Mouse (Mus musculus): Measurements from ENCODE around the gene H2afx.
"Not testable (repeated sequence)": the region's sequence is repeated elsewhere in the genome, so short reads cannot be mapped to it uniquely, and the experiment has no call there.

H2afx gene

DNA sequence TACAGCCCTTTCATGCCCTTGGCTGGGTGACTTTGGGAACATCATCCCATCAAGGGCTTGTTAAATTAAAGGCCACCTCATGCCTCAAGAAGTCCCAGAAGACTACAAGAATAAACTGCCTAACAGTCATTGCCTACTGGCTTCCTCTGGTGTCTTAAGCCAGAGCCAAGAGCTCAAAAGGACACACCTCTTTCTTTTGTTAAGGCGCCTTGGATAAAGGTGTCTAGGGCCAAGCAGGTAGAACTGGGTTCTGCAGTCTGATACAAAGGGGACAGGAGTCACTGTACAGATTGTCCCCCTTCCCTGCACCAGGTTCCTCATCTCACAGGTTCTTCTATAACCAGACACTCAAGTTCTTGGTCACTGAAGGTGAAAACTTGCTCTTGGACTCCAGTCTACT is 8.1 kb downstream of the H2afx start:
- DNase-seq: no peak

GRCm38 (mm10) chr9:44343290-44343689 is 8.8 kb downstream of the H2afx start:
- DNase-seq: no peak

GRCm38 (mm10) chr9:44343781-44344421 is 9.4 kb downstream of the H2afx start, which contains the start of gene Hmbs:
Hmbs (minus strand) TSS chr9:44344228.
- peak; percentile 80 for DNase-seq

- no peak for DNase-seq
These were observed 11.3 kb downstream of the H2afx start for GRCm38 (mm10) chr9:44345570-44346433.

GRCm38 (mm10) chr9:44347166-44347565 is 12.7 kb downstream of the H2afx start:
- no peak for DNase-seq

- DNase-seq: no peak
These were observed 13.1 kb downstream of the H2afx start for GRCm38 (mm10) chr9:44347621-44348020.

GRCm38 (mm10) chr9:44348546-44348945 is 14.1 kb downstream of the H2afx start:
- DNase-seq: no peak

GRCm38 (mm10) chr9:44351396-44351795 is 16.9 kb downstream of the H2afx start:
- no peak for DNase-seq

DNA sequence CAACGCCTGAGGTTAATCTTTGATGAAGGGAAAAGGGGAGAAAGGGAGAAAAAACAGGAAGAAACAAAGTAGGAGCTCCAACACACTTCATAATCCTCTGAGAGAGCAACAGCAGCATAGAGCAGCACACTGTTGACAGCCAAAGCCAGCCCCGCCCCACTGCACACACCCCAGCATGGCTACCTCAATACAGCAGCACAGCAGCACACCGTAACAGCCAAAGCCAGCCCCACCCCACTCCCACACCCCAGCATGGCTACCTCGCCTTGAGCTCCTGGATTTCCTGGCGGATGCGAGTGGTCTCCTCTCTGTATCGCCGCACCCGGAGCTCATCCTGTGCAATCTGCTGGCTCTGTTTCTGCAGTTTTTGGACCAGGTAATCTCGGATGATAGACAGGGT is 17.8 kb downstream of the H2afx start:
- DNase-seq: no peak

- no peak for DNase-seq
These were observed 18.6 kb downstream of the H2afx start for GRCm38 (mm10) chr9:44353142-44353541.

- DNase-seq: no peak
These were observed 22.7 kb downstream of the H2afx start for GRCm38 (mm10) chr9:44357207-44357606.

- peak; percentile 91 for DNase-seq
These were observed 26.9 kb downstream of the H2afx start, which contains the start of gene Vps11 for GRCm38 (mm10) chr9:44361190-44361917. Vps11 (minus strand) TSS chr9:44361670.

DNA sequence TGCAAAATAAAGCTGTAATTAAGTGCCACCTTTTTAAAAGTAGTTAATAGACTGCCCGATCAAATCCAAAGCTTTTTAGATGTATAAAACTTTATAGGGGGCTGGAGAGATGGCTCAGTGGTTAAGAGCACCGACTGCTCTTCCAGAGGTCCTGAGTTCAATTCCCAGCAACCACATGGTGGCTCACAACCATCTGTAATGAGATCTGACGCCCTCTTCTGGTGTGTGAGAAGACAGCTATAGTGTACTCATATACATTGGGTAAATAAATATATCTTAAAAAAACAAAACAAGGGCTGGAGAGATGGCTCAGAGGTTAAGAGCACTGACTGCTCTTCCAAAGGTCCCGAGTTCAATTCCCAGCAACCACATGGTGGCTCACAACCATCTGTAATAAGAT is 27.4 kb downstream of the H2afx start:
- DNase-seq: not testable (repeated sequence)

DNA sequence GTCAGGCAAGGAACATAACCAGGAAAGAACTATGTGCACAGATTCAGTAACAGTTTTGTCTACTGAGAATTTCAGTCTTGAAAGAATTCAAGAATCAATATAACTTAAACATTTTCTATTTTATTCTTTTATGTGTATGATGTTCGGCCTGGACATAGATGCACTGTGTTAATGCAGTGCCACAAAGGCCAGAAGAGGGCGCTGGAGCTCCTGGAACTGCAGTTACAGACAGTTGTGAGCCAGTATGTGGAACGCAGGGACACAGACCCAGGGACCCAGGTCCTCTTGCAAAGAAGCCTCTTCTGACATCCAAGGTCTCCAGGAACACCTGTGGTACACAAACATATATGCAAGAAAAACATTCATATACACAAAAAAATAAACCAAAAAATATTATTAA is 30.0 kb downstream of the H2afx start:
- no peak for DNase-seq

- no peak for DNase-seq
These were observed 38.9 kb downstream of the H2afx start for GRCm38 (mm10) chr9:44373386-44373785.

- DNase-seq: no peak
These were observed 41.6 kb downstream of the H2afx start for GRCm38 (mm10) chr9:44376141-44376540.

DNA sequence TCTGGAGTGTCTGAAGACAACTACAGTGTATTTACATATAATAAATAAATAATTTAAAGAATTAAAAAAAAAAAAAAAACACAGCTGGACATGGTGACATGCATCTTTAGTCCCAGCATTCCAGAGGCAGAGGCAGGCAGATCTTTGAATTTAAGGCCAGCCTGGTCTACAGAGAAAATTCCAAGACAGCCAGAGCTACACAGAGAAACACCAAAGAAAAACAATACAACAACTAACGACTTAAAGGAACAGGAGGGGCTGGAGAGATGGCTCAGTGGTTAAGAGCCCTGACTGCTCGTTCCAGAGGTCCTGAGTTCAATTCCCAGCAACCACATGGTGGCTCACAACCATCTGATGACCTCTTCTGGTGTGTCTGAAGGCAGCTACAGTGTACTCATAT is 42.8 kb downstream of the H2afx start:
- DNase-seq: not testable (repeated sequence)

DNA sequence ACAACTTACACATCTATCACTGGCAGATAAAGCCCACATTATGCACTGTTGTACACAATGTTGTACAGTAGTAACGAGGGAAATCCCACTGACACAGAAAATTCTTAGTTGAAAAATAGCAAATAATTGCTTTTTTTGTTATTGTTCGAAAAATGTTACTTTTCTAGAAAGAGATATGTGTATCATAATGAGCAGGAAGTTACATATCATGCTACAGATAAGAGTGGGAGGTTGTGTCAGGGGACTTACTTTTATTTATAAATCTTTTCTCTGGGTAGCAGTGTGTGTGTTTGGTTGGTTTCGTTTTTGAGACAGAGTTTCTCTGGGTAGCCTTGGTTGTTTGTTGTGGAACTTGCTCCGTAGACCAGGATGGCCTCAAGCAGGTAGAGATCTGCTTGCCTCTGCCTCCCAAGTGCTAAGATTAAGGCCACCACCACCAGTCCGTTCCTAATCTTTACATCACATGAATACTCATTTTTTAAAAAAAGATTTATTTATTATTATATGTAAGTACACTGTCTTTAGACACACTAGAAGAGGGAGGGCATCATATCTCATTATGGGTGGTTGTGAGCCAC is 43.7 kb downstream of the H2afx start:
- DNase-seq: no peak

DNA sequence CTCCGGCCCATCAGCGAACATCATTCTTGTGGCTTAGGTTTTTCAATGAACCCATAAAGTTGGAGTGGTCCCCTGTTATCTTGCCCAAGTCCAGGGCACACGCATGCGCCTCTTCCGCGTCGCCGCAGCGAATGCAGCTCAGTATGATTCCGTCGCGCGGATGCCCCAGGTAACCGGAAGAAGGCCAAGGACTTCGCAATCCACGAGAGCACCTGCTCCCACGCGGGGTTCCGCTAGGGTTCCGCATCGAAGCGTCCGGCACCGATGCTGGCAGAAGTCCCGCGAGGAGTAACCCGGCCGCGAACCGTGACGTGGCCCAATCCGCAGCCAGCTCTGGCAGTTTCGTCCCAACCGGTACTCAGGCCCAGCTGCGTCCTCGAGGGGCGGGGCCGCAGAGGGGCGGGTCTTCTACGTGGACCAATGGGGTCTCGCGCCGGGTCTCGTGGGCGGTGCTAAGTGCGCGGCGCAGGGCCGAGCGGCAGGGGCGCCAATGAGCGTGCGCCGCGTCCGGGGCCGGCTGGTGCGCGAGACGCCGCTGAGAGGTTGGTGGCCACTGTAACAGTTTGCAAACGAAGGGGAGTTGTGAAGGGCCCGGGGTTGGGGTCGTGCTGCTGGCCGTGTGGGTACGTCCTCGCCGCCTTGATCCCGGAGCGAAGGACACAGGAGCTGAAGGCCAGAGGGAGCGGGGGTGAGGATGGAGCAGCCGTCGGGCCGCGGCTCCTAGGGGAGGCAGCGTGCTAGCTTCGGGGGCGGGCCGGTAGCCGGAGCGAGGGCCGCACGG is 44.8 kb downstream of the H2afx start, which contains the start of gene Hyou1:
TSS of gene Hyou1 (plus strand) at position 437 of the 781 bp plus-strand sequence.
- DNase-seq: peak; percentile 100

GRCm38 (mm10) chr9:44379862-44380261 is 45.4 kb downstream of the H2afx start:
- DNase-seq: no peak

- no peak for DNase-seq
These were observed 50.1 kb downstream of the H2afx start for GRCm38 (mm10) chr9:44384596-44384995.
